Mouse (Mus musculus): ENCODE results near the gene H2-Aa. TPM values are rescaled to one million over a fixed set of nuclear protein-coding genes. Genes with fewer than 3 reads are reported as not detected.
"Not testable (repeated sequence)": the region's sequence is repeated elsewhere in the genome, so short reads cannot be mapped to it uniquely, and the experiment has no call there.

Gene H2-Aa
- 306 and 360 TPM in 2 replicates for polyA plus RNA-seq (2012; rRNA removed)

- DNase-seq (ENCODE audit: low read depth) = no peak
Observed at GRCm38 (mm10) chr17:34287648-34288047, at the start of gene H2-Aa. TSS of gene H2-Aa (minus strand) at chr17:34287823.

- DNase-seq (ENCODE audit: low read depth) = no peak
Observed at GRCm38 (mm10) chr17:34331200-34331599, 43.6 kb upstream of the H2-Aa start.

- DNase-seq (ENCODE audit: low read depth) = no peak
Observed at GRCm38 (mm10) chr17:34329807-34330206, 42.2 kb upstream of the H2-Aa start.

GRCm38 (mm10) chr17:34326373-34326772 is 38.8 kb upstream of the H2-Aa start:
- no peak for DNase-seq (ENCODE audit: low read depth)

GRCm38 (mm10) chr17:34325436-34325835 is 37.8 kb upstream of the H2-Aa start, which contains the start of gene H2-Eb2:
TSS of gene H2-Eb2 (plus strand) at chr17:34325665.
- DNase-seq (ENCODE audit: low read depth) = no peak

GRCm38 (mm10) chr17:34317275-34317674 is 29.7 kb upstream of the H2-Aa start:
- no peak for DNase-seq (ENCODE audit: low read depth)

- no peak for DNase-seq (ENCODE audit: low read depth)
Observed at GRCm38 (mm10) chr17:34316697-34317096, 29.1 kb upstream of the H2-Aa start.

GRCm38 (mm10) chr17:34315512-34315911 is 27.9 kb upstream of the H2-Aa start:
- no peak for DNase-seq (ENCODE audit: low read depth)

- no peak for DNase-seq (ENCODE audit: low read depth)
Observed at GRCm38 (mm10) chr17:34314286-34314685, 26.7 kb upstream of the H2-Aa start.

- no peak for DNase-seq (ENCODE audit: low read depth)
Observed at GRCm38 (mm10) chr17:34313393-34313792, 25.8 kb upstream of the H2-Aa start.

GRCm38 (mm10) chr17:34312185-34312584 is 24.6 kb upstream of the H2-Aa start:
- no peak for DNase-seq (ENCODE audit: low read depth)

- not testable (repeated sequence) for DNase-seq (ENCODE audit: low read depth)
Observed at GRCm38 (mm10) chr17:34310526-34310925, 22.9 kb upstream of the H2-Aa start.

- no peak for DNase-seq (ENCODE audit: low read depth)
Observed at GRCm38 (mm10) chr17:34309683-34310385, 22.2 kb upstream of the H2-Aa start.

GRCm38 (mm10) chr17:34309225-34309624 is 21.6 kb upstream of the H2-Aa start:
- DNase-seq (ENCODE audit: low read depth) = no peak

- no peak for DNase-seq (ENCODE audit: low read depth)
Observed at GRCm38 (mm10) chr17:34308161-34308560, 20.5 kb upstream of the H2-Aa start.

GRCm38 (mm10) chr17:34307216-34307615 is 19.6 kb upstream of the H2-Aa start:
- DNase-seq (ENCODE audit: low read depth) = no peak

GRCm38 (mm10) chr17:34306407-34306806 is 18.8 kb upstream of the H2-Aa start:
- no peak for DNase-seq (ENCODE audit: low read depth)

GRCm38 (mm10) chr17:34305380-34306030 is 17.9 kb upstream of the H2-Aa start, which contains the start of gene H2-Eb1:
TSS of gene H2-Eb1 (plus strand) at chr17:34305867.
- DNase-seq (ENCODE audit: low read depth) = no peak

GRCm38 (mm10) chr17:34304751-34305150 is 17.1 kb upstream of the H2-Aa start:
- no peak for DNase-seq (ENCODE audit: low read depth)

GRCm38 (mm10) chr17:34303789-34304188 is 16.2 kb upstream of the H2-Aa start:
- DNase-seq (ENCODE audit: low read depth) = no peak

- no peak for DNase-seq (ENCODE audit: low read depth)
Observed at GRCm38 (mm10) chr17:34301670-34302190, 14.1 kb upstream of the H2-Aa start.

- DNase-seq (ENCODE audit: low read depth) = no peak
Observed at GRCm38 (mm10) chr17:34300691-34301566, 13.3 kb upstream of the H2-Aa start.
